Mouse (Mus musculus) CH12.LX (cell line): ENCODE results near the gene Mlec. TPM values are rescaled to one million over a fixed set of nuclear protein-coding genes. Genes with fewer than 3 reads are reported as not detected.

Source experiments
- DNase-seq: peaks from one replicate; pipeline ENCODE4 v3.0.0-alpha.2; 2013; ENCODE audit errors: extremely low read depth
- H3K27ac ChIP-seq: 2 replicates; pipeline ENCODE4 v1.5.1; 2012; ENCODE audit warnings: low read depth, mild to moderate bottlenecking, control low read depth, moderate library complexity; ENCODE audit not compliant: insufficient read depth
- H3K27me3 ChIP-seq: replicated peaks from 2 replicates; pipeline ENCODE3; 2012; ENCODE audit warnings: inconsistent platforms
- H3K36me3 ChIP-seq, 2 experiments: replicated peaks in 1 of 2; 2 replicates each; pipeline versions ENCODE3 to v1.6.1; 2012; ENCODE audit warnings: inconsistent platforms in 1 of 2, low read length in 1 of 2, mild to moderate bottlenecking in 1 of 2, mixed read lengths in 1 of 2, moderate library complexity in 1 of 2; ENCODE audit not compliant: control insufficient read depth in 1 of 2, insufficient read depth in 1 of 2
- H3K4me1 ChIP-seq, 2 experiments: 2 replicates each; pipeline ENCODE4 v1.6.1; 2012; ENCODE audit warnings: inconsistent platforms in 1 of 2, moderate library complexity in 1 of 2; ENCODE audit not compliant: insufficient read depth in 2 of 2, control insufficient read depth in 1 of 2
- H3K4me2 ChIP-seq: 2 replicates; pipeline ENCODE4 v1.6.1; 2012; ENCODE audit warnings: low read depth, mild to moderate bottlenecking, control low read depth; ENCODE audit not compliant: poor library complexity, insufficient read depth, severe bottlenecking
- H3K4me3 ChIP-seq, 3 experiments: fragments of 150-350 bp in 1 of 3; sonication (generic) in 1 of 3; replicated peaks in 1 of 3; 2 replicates each; pipeline versions ENCODE3 to v1.5.1; 2011 to 2012; ENCODE audit warnings: low read depth in 2 of 3, low read length in 2 of 3, mild to moderate bottlenecking in 2 of 3, moderate library complexity in 2 of 3, control low read depth in 1 of 3, improper control_type of control experiment in 1 of 3, inconsistent platforms in 1 of 3, mixed read lengths in 1 of 3; ENCODE audit not compliant: poor library complexity in 1 of 3
- H3K79me2 ChIP-seq: replicated peaks from 2 replicates; pipeline ENCODE4 v1.6.1; 2012; ENCODE audit warnings: mild to moderate bottlenecking, moderate library complexity; ENCODE audit not compliant: control insufficient read depth, poor library complexity, insufficient read depth, severe bottlenecking; ENCODE audit errors: extremely low read depth
- H3K9ac ChIP-seq: 2 replicates; pipeline ENCODE4 v1.6.1; 2012; ENCODE audit warnings: low read depth, mild to moderate bottlenecking, control low read depth, moderate library complexity; ENCODE audit not compliant: insufficient read depth
- H3K9me3 ChIP-seq: replicated peaks from 2 replicates; pipeline ENCODE3; 2012; ENCODE audit warnings: low read length, inconsistent platforms, mixed read lengths
- E2F4 ChIP-seq: IDR thresholded peaks from 2 replicates; pipeline ENCODE4 v1.6.1; 2011; ENCODE audit warnings: low read depth, low read length, improper control_type of control experiment; ENCODE audit not compliant: insufficient replicate concordance
- ELF1 ChIP-seq: IDR thresholded peaks from 2 replicates; pipeline ENCODE4 v1.6.1; 2014; ENCODE audit warnings: low read depth, mild to moderate bottlenecking, inconsistent platforms, low read length, improper control_type of control experiment
- EP300 ChIP-seq: IDR thresholded peaks from 2 replicates; pipeline ENCODE4 v1.6.1; 2011; ENCODE audit warnings: low read length, improper control_type of control experiment
- HCFC1 ChIP-seq: IDR thresholded peaks from 2 replicates; pipeline ENCODE4 v1.6.1; 2012; ENCODE audit warnings: low read depth, mild to moderate bottlenecking, inconsistent platforms, low read length, improper control_type of control experiment
- IRF4 ChIP-seq: IDR thresholded peaks from 2 replicates; pipeline ENCODE4 v1.6.1; 2014; ENCODE audit warnings: low read depth, mild to moderate bottlenecking, inconsistent platforms, low read length, improper control_type of control experiment
- JUND ChIP-seq: conservative IDR thresholded peaks from 2 replicates; pipeline ENCODE4 v1.6.1; 2011; ENCODE audit warnings: low read depth, low read length, improper control_type of control experiment
- KAT2A ChIP-seq: IDR thresholded peaks from 2 replicates; pipeline ENCODE4 v1.6.1; 2012; ENCODE audit warnings: low read length, improper control_type of control experiment, inconsistent platforms; ENCODE audit not compliant: insufficient replicate concordance
- MAX ChIP-seq: IDR thresholded peaks from 2 replicates; pipeline ENCODE4 v1.6.1; 2011; ENCODE audit warnings: low read length, improper control_type of control experiment
- MAZ ChIP-seq: IDR thresholded peaks from 2 replicates; pipeline ENCODE4 v1.6.1; 2012; ENCODE audit warnings: low read depth, mild to moderate bottlenecking, inconsistent platforms, low read length, improper control_type of control experiment, moderate library complexity
- MEF2A ChIP-seq: IDR thresholded peaks from 2 replicates; pipeline ENCODE4 v1.6.1; 2014; ENCODE audit warnings: low read depth, mild to moderate bottlenecking, inconsistent platforms, low read length, improper control_type of control experiment, borderline replicate concordance
- POLR2A ChIP-seq: IDR thresholded peaks from 2 replicates; pipeline ENCODE4 v1.6.1; 2011; ENCODE audit warnings: low read depth, mild to moderate bottlenecking, improper control_type of control experiment, low read length
- RCOR1 ChIP-seq: conservative IDR thresholded peaks from 2 replicates; pipeline ENCODE4 v1.6.1; 2012; ENCODE audit warnings: low read depth, mild to moderate bottlenecking, inconsistent platforms, low read length, improper control_type of control experiment
- UBTF ChIP-seq: IDR thresholded peaks from 2 replicates; pipeline ENCODE4 v1.6.1; 2012; ENCODE audit warnings: low read depth, mild to moderate bottlenecking, inconsistent platforms, low read length, improper control_type of control experiment, moderate library complexity
- ZC3H11A ChIP-seq: IDR thresholded peaks from 2 replicates; pipeline ENCODE4 v1.6.1; 2012; ENCODE audit warnings: low read depth, mild to moderate bottlenecking, inconsistent platforms, low read length, improper control_type of control experiment
- ZKSCAN1 ChIP-seq: IDR thresholded peaks from 2 replicates; pipeline ENCODE4 v1.6.1; 2012; ENCODE audit warnings: low read depth, inconsistent platforms, low read length, improper control_type of control experiment, borderline replicate concordance
- ZMIZ1 ChIP-seq: IDR thresholded peaks from 2 replicates; pipeline ENCODE4 v1.6.1; 2012; ENCODE audit warnings: low read depth, mild to moderate bottlenecking, inconsistent platforms, low read length, improper control_type of control experiment
- ZNF384 ChIP-seq: IDR thresholded peaks from 2 replicates; pipeline ENCODE4 v1.6.1; 2012; ENCODE audit warnings: low read depth, low read length, improper control_type of control experiment, inconsistent platforms
- dilution Hi-C: fragments of 300-500 bp; cut with MboI; formaldehyde crosslinking; loops from 2 replicates; pipeline ENCODE4 v1.14.3; 2020; ENCODE audit warnings: low sequenced_read_pairs; ENCODE audit not compliant: extremely low pct_unique_long_range_greater_than_20kb, extremely low pct_ligation_motif_present
- in situ Hi-C: fragments of 300-500 bp; cut with MboI; formaldehyde crosslinking; loops from 3 replicates; pipeline ENCODE4 v1.14.3; 2019; ENCODE audit warnings: low sequenced_read_pairs, low pct_ligation_motif_present, low pct_unique_long_range_greater_than_20kb, mixed read lengths
- polyA plus RNA-seq: library from polyadenylated mRNA; unstranded; fragments of >175 nt; gene quantifications from 2 replicates; pipeline ENCODE4 v1.2.1, GENCODE M21; 2012; ENCODE audit warnings: low read depth; ENCODE audit not compliant: insufficient read length
- total RNA-seq, 2 experiments: library from RNA; depleted of rRNA; stranded (reverse); fragments of 300-350 nt in 1 of 2; fragments of >200 nt in 1 of 2; gene quantifications; 2 replicates each; pipeline ENCODE4 v1.2.3; 2012 to 2014

The Mlec gene
- total and polyA plus RNA-seq, 3 experiments, result 101 to 143 (median 128) TPM

- no peak overlapping the region for H3K9ac ChIP-seq
- H3K27ac ChIP-seq, result no peak overlapping the region
- H3K9me3 ChIP-seq, result peaks cover under 1% of the 10 kb centered on the region
- H3K36me3 ChIP-seq, result no peaks in the 10 kb centered on the region
- TF ChIP-seq ZMIZ1, result no peak
- TF ChIP-seq KAT2A, result no peak
- TF ChIP-seq ZKSCAN1, result no peak
- TF ChIP-seq MEF2A, result no peak
- no peak for TF ChIP-seq JUND
- no peak for TF ChIP-seq E2F4
- TF ChIP-seq, all 38 proteins: peak for 0
- no peaks in the 10 kb centered on the region for H3K27me3 ChIP-seq
- H3K4me3 ChIP-seq, result no peak overlapping the region
- dilution Hi-C loops, result no loop called here
- DNase-seq, result no peak
- in situ Hi-C loops, result loop anchor here (5.0 kb wide), 1 partner anchor 42 kb away; no protein-coding TSS in a partner anchor
- H3K4me1 ChIP-seq, result peaks cover 8 to 22% of the 10 kb centered on the region in 2 experiments
- no peak overlapping the region for H3K4me2 ChIP-seq
- H3K79me2 ChIP-seq, result no peaks in the 10 kb centered on the region
Measured at GRCm38 (mm10) chr5:115168641-115169415, 10.8 kb upstream of the Mlec start.

- Histone ChIP-seq H3K9ac (no peak overlapping the region), H3K4me2 (no peak overlapping the region), H3K36me3 (no peaks in the 10 kb centered on the region), H3K27ac (no peak overlapping the region), H3K27me3 (no peaks in the 10 kb centered on the region), H3K9me3 (no peaks in the 10 kb centered on the region), H3K4me1 (peaks cover 8 to 22% of the 10 kb centered on the region in 2 experiments), H3K79me2 (no peaks in the 10 kb centered on the region), H3K4me3 (peak overlapping the region in 1 of 3 experiments; percentile 35)
- dilution Hi-C loops (no loop called here), in situ Hi-C loops (loop anchor here (5.0 kb wide), 1 partner anchor 40 kb away; no protein-coding TSS in a partner anchor)
- peak; percentile 52 for DNase-seq
- TF ChIP-seq UBTF (no peak), ZNF384 (no peak), ZC3H11A (no peak), KAT2A (no peak), HCFC1 (peak; percentile 54), E2F4 (no peak), POLR2A (no peak), JUND (no peak), ELF1 (peak; percentile 78), RCOR1 (no peak), IRF4 (no peak), EP300 (no peak), MAZ (no peak), MAX (no peak)
Measured at GRCm38 (mm10) chr5:115167396-115167795, 9.4 kb upstream of the Mlec start.
